Mouse (Mus musculus) adrenal gland, postnatal 25 days (tissue): ENCODE data around the gene Cbfb. TPM values are rescaled to one million over a fixed set of nuclear protein-coding genes. Genes with fewer than 3 reads are reported as not detected.

ENCODE experiments used
- total RNA-seq: library from RNA; stranded (reverse); gene quantifications from 2 replicates; pipeline ENCODE4 v1.2.3, GENCODE M21; 2021

Cbfb gene
- total RNA-seq, 1 experiment from 2014 or later = 78.8 TPM

Other genes starting within 250 kb of the Cbfb start
- 2.7 and 3.0 TPM in 2 replicates for gene Ces2e, start 244.4 kb upstream of the Cbfb start, total RNA-seq
- gene Ces2f, start 223.3 kb upstream of the Cbfb start, total RNA-seq = not detected in 2 replicates
- 1.3 and 2.0 TPM in 2 replicates for gene Ces2g, start 209.0 kb upstream of the Cbfb start, total RNA-seq
- not detected in 2 replicates for gene Ces2h, start 169.8 kb upstream of the Cbfb start, total RNA-seq
- 16.0 TPM in 1 of 2 replicates, not detected in the other for gene Ces3a, start 122.1 kb upstream of the Cbfb start, total RNA-seq
- gene Ces3b, start 86.9 kb upstream of the Cbfb start, total RNA-seq = 1.0 TPM in 1 of 2 replicates, not detected in the other
- gene Ces4a, start 38.9 kb upstream of the Cbfb start, total RNA-seq = not detected in 2 replicates
- gene D230025D16Rik, start 54.5 kb downstream of the Cbfb start, total RNA-seq = 27.9 and 34.5 TPM in 2 replicates
- 1.2 and 2.1 TPM in 2 replicates for gene B3gnt9, start 84.5 kb downstream of the Cbfb start, total RNA-seq
- 18.7 and 21.7 TPM in 2 replicates for gene Tradd, start 93.9 kb downstream of the Cbfb start, total RNA-seq
- 3.7 and 4.5 TPM in 2 replicates for gene Fbxl8, start 94.0 kb downstream of the Cbfb start, total RNA-seq
- gene Hsf4, start 99.1 kb downstream of the Cbfb start, total RNA-seq = 0.70 and 1.1 TPM in 2 replicates
- gene Nol3, start 105.5 kb downstream of the Cbfb start, total RNA-seq = 4.4 and 4.7 TPM in 2 replicates
- 1.9 and 3.7 TPM in 2 replicates for gene 4931428F04Rik, start 119.2 kb downstream of the Cbfb start, total RNA-seq
- 28.1 and 32.0 TPM in 2 replicates for gene Exoc3l, start 125.4 kb downstream of the Cbfb start, total RNA-seq
- 44.1 and 45.5 TPM in 2 replicates for gene E2f4, start 127.0 kb downstream of the Cbfb start, total RNA-seq
- gene Elmo3, start 134.9 kb downstream of the Cbfb start, total RNA-seq = 3.9 and 9.8 TPM in 2 replicates
- 4.9 and 7.4 TPM in 2 replicates for gene Lrrc29, start 155.6 kb downstream of the Cbfb start, total RNA-seq
- 61.4 and 66.9 TPM in 2 replicates for gene Tmem208, start 155.7 kb downstream of the Cbfb start, total RNA-seq
- 14.0 and 18.4 TPM in 2 replicates for gene Fhod1, start 177.3 kb downstream of the Cbfb start, total RNA-seq
- gene Slc9a5, start 178.2 kb downstream of the Cbfb start, total RNA-seq = 1.3 and 2.7 TPM in 2 replicates
- 0.76 and 0.82 TPM in 2 replicates for gene Plekhg4, start 202.6 kb downstream of the Cbfb start, total RNA-seq
- gene Kctd19, start 242.8 kb downstream of the Cbfb start, total RNA-seq = not detected in 2 replicates
- 3.8 and 6.1 TPM in 2 replicates for gene Lrrc36, start 242.9 kb downstream of the Cbfb start, total RNA-seq